Mouse (Mus musculus) neural tube, embryonic 13.5 days (tissue): Measurements from ENCODE around the gene Tnn. TPM values are rescaled to one million over a fixed set of nuclear protein-coding genes. Genes with fewer than 3 reads are reported as not detected.

ENCODE experiments used
- ATAC-seq: fragments of 200-750 bp; cut with Nextera tagmentation; 2 replicates; pipeline ENCODE4 v1.8.0; 2017; ENCODE audit warnings: low read depth, mild to moderate bottlenecking, moderate TSS enrichment, moderate library complexity
- H3K27ac ChIP-seq: fragments of 300-500 bp; sonication (generic); replicated peaks from 2 replicates; pipeline ENCODE4 v1.5.1; 2015; ENCODE audit warnings: moderate library complexity, mild to moderate bottlenecking, inconsistent platforms
- H3K27me3 ChIP-seq: fragments of 300-500 bp; sonication (generic); 2 replicates; pipeline ENCODE4 v1.6.1; 2015; ENCODE audit warnings: mild to moderate bottlenecking, inconsistent platforms
- H3K36me3 ChIP-seq: fragments of 300-500 bp; sonication (generic); 2 replicates; pipeline ENCODE4 v1.6.1; 2015; ENCODE audit warnings: mild to moderate bottlenecking, inconsistent platforms
- H3K4me1 ChIP-seq: fragments of 300-500 bp; sonication (generic); replicated peaks from 2 replicates; pipeline ENCODE4 v1.6.1; 2015; ENCODE audit warnings: inconsistent platforms
- H3K4me2 ChIP-seq: fragments of 300-500 bp; sonication (generic); 2 replicates; pipeline ENCODE4 v1.6.1; 2015; ENCODE audit warnings: inconsistent platforms, mild to moderate bottlenecking, moderate library complexity
- H3K4me3 ChIP-seq: fragments of 300-500 bp; sonication (generic); 2 replicates; pipeline ENCODE4 v1.5.1; 2015; ENCODE audit warnings: mild to moderate bottlenecking, inconsistent platforms
- H3K9ac ChIP-seq: fragments of 300-500 bp; sonication (generic); 2 replicates; pipeline ENCODE4 v1.6.1; 2015; ENCODE audit warnings: moderate library complexity, mild to moderate bottlenecking, inconsistent platforms
- H3K9me3 ChIP-seq: fragments of 300-500 bp; sonication (generic); 2 replicates; pipeline ENCODE4 v1.6.1; 2016; ENCODE audit warnings: inconsistent platforms
- WGBS: fragments of 180-500 bp; shearing (Covaris S2); methylation state at CpG from one replicate; pipeline ENCODE4 v1.1.7; 2015; 5-methylcytosine and 5-hydroxymethylcytosine counted together
- polyA plus RNA-seq: library from polyadenylated mRNA; unstranded; fragments of >200 nt; fragmentation: Nextera tagmentation; extraction: Ambion mirVana; gene quantifications from 2 replicates; pipeline ENCODE4 v1.2.1, GENCODE M21; 2015

Gene Tnn
- 0.04 and 0.11 TPM in 2 replicates for polyA plus RNA-seq

DNA sequence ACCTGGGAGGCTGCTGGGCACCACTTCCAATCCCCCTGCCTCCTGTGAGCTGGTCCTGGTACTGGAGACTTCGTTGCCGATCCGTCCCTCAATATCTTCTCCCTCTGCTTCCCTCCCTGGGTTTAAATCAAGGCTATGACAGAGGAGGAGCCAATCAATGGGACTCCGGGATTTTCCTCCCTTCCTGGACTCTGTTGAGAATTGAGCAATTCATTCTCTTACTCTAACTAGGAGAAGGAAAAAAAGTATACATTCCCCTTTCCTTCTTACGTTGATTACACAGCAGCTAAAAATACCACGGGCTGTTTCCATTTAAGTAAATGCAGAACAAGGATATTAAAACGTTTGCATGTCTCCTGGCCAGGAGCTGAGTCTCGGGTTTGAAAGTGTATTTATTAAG is at the start of gene Tnn:
Tnn (minus strand) TSS at position 101 of the 400 bp plus-strand sequence.
- H3K4me2 ChIP-seq = no peak within 1 kb of the TSS
- ATAC-seq = no peak
- H3K27ac ChIP-seq = no peak within 1 kb of the TSS
- H3K4me1 ChIP-seq = peaks cover 8% of the 10 kb centered on the region; the same call in 1 of the 2 replicates
- 75% methylated on average over 8 of the region's 8 CpGs for WGBS
- H3K36me3 ChIP-seq = no peaks in the 10 kb centered on the region
- no peak within 1 kb of the TSS for H3K9ac ChIP-seq
- H3K27me3 ChIP-seq = no peaks in the 10 kb centered on the region
- no peaks in the 10 kb centered on the region for H3K9me3 ChIP-seq
- H3K4me3 ChIP-seq = no peak within 1 kb of the TSS

GRCm38 (mm10) chr1:160195337-160195663 is 41.9 kb upstream of the Tnn start:
- peak overlapping the region; percentile 77 for H3K27ac ChIP-seq
- H3K27me3 ChIP-seq = no peaks in the 10 kb centered on the region
- H3K9me3 ChIP-seq = no peaks in the 10 kb centered on the region
- H3K4me2 ChIP-seq = peak overlapping the region; percentile 72
- H3K4me3 ChIP-seq = peak overlapping the region; percentile 68
- H3K4me1 ChIP-seq = peaks cover 15% of the 10 kb centered on the region
- peaks cover 26% of the 10 kb centered on the region for H3K36me3 ChIP-seq
- H3K9ac ChIP-seq = peak overlapping the region; percentile 76
- WGBS = 0% methylated on average over 13 of the region's 13 CpGs
- ATAC-seq = no peak; the same call in 1 of the 2 replicates

GRCm38 (mm10) chr1:160194529-160195336 is 41.4 kb upstream of the Tnn start, which contains the start of gene Mrps14:
TSS of gene Mrps14 (plus strand) at chr1:160195215.
- peak; percentile 100 for ATAC-seq
- no peaks in the 10 kb centered on the region for H3K9me3 ChIP-seq
- peaks cover 23% of the 10 kb centered on the region for H3K36me3 ChIP-seq
- peak within 1 kb of the TSS; percentile 77 for H3K27ac ChIP-seq
- H3K9ac ChIP-seq = peak within 1 kb of the TSS; percentile 76
- peak within 1 kb of the TSS; percentile 72 for H3K4me2 ChIP-seq
- H3K4me1 ChIP-seq = peaks cover 15% of the 10 kb centered on the region
- no peaks in the 10 kb centered on the region for H3K27me3 ChIP-seq
- 9% methylated on average over 31 of the region's 31 CpGs for WGBS
- H3K4me3 ChIP-seq = peak within 1 kb of the TSS; percentile 68

- Histone ChIP-seq H3K4me3 (no peak overlapping the region), H3K9me3 (no peaks in the 10 kb centered on the region), H3K27ac (no peak overlapping the region), H3K36me3 (no peaks in the 10 kb centered on the region), H3K9ac (no peak overlapping the region), H3K4me1 (0 out of 2 replicates have a peak, but pooled peaks cover 8% of the 10 kb centered on the region), H3K27me3 (0 out of 2 replicates have a peak, but pooled peaks cover 2% of the 10 kb centered on the region), H3K4me2 (0 out of 2 replicates have a peak overlapping the region, but pooled peaks have one; percentile 5)
- peak; percentile 93 for ATAC-seq
- WGBS = 18% methylated on average over 5 of the region's 5 CpGs
Observed at GRCm38 (mm10) chr1:160184506-160184905, 31.1 kb upstream of the Tnn start.

- Histone ChIP-seq H3K9me3 (no peaks in the 10 kb centered on the region), H3K9ac (no peak overlapping the region), H3K4me2 (no peak overlapping the region), H3K4me3 (no peak overlapping the region), H3K36me3 (no peaks in the 10 kb centered on the region), H3K4me1 (0 out of 2 replicates have a peak, but pooled peaks cover 8% of the 10 kb centered on the region), H3K27ac (no peak overlapping the region), H3K27me3 (0 out of 2 replicates have a peak, but pooled peaks cover 2% of the 10 kb centered on the region)
- WGBS = 69% methylated on average over 4 of the region's 4 CpGs
- no peak for ATAC-seq
Observed at GRCm38 (mm10) chr1:160181216-160181615, 27.8 kb upstream of the Tnn start.

GRCm38 (mm10) chr1:160176903-160177302 is 23.5 kb upstream of the Tnn start:
- 63% methylated on average over 8 of the region's 8 CpGs for WGBS
- no peaks in the 10 kb centered on the region for H3K36me3 ChIP-seq
- no peak overlapping the region for H3K4me3 ChIP-seq
- H3K4me1 ChIP-seq = 0 out of 2 replicates have a peak, but pooled peaks cover 3% of the 10 kb centered on the region
- H3K27ac ChIP-seq = no peak overlapping the region
- H3K9me3 ChIP-seq = no peaks in the 10 kb centered on the region
- no peak overlapping the region for H3K4me2 ChIP-seq
- ATAC-seq = no peak
- H3K27me3 ChIP-seq = no peaks in the 10 kb centered on the region
- H3K9ac ChIP-seq = no peak overlapping the region

GRCm38 (mm10) chr1:160166600-160166999 is 13.2 kb upstream of the Tnn start:
- Histone ChIP-seq H3K9ac (no peak overlapping the region), H3K4me3 (no peak overlapping the region), H3K4me2 (no peak overlapping the region), H3K27ac (no peak overlapping the region), H3K9me3 (no peaks in the 10 kb centered on the region), H3K36me3 (no peaks in the 10 kb centered on the region), H3K4me1 (no peaks in the 10 kb centered on the region), H3K27me3 (no peaks in the 10 kb centered on the region)
- no peak for ATAC-seq
- 71% methylated on average over 4 of the region's 5 CpGs for WGBS

- Histone ChIP-seq H3K4me3 (no peak overlapping the region), H3K27ac (no peak overlapping the region), H3K4me2 (no peak overlapping the region), H3K4me1 (no peaks in the 10 kb centered on the region), H3K9ac (no peak overlapping the region), H3K27me3 (no peaks in the 10 kb centered on the region), H3K36me3 (no peaks in the 10 kb centered on the region), H3K9me3 (no peaks in the 10 kb centered on the region)
- WGBS = 91% methylated on average over 2 of the region's 2 CpGs
- no peak for ATAC-seq
Observed at GRCm38 (mm10) chr1:160158190-160158589, 4.8 kb upstream of the Tnn start.

DNA sequence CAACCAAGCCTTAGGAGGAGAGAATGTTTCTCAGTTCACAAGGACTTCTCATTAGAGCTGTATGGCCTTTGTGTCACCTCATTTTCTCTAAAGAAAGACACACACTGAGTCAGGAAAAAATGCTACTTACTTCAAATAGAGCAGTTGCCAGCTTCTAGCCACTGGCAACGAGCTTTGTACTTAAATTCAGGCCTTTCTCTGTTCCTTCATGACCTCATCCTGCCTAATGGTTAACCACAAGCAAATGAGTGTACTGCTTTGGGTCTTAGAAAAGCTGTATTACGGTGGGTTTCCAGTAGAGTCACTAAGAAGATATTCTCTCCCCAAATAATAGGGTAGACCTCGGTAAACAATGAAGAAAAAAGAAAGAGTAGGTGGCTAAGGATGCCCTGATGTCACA is 2.7 kb downstream of the Tnn start:
- Histone ChIP-seq H3K4me2 (no peak overlapping the region), H3K4me3 (no peak overlapping the region), H3K9ac (no peak overlapping the region), H3K27ac (no peak overlapping the region), H3K36me3 (no peaks in the 10 kb centered on the region), H3K9me3 (no peaks in the 10 kb centered on the region), H3K27me3 (no peaks in the 10 kb centered on the region), H3K4me1 (peaks cover 8% of the 10 kb centered on the region; the same call in 1 of the 2 replicates)
- ATAC-seq = no peak
- WGBS = 72% methylated on average over 3 of the region's 3 CpGs

GRCm38 (mm10) chr1:160149291-160149906 is 4.0 kb downstream of the Tnn start:
- H3K36me3 ChIP-seq = no peaks in the 10 kb centered on the region
- H3K27me3 ChIP-seq = no peaks in the 10 kb centered on the region
- ATAC-seq = peak; percentile 50; the same call in 1 of the 2 replicates
- no peak overlapping the region for H3K4me2 ChIP-seq
- peaks cover 8% of the 10 kb centered on the region; the same call in 1 of the 2 replicates for H3K4me1 ChIP-seq
- H3K9ac ChIP-seq = no peak overlapping the region
- no peaks in the 10 kb centered on the region for H3K9me3 ChIP-seq
- 67% methylated on average over 11 of the region's 11 CpGs for WGBS
- no peak overlapping the region for H3K4me3 ChIP-seq
- no peak overlapping the region for H3K27ac ChIP-seq

DNA sequence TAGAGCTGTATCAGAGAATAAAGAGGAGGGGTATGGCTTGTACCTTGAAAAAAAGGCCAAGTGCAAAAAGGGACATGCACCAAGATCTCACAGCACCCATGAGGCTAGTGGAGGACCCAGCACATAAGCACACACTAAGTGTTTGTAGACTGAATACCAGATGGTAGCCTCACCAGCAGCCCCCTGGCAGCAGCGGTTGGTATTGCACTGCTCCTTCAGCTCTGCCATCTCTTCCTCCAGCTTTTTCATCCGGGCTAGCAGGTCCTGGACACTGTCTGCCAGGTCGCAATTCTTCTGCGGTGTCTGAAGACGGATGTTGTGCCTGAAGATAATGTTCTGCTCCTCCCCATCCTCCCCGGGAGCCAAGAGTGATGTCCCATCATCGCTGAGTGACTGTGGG is 6.1 kb downstream of the Tnn start:
- Histone ChIP-seq H3K4me2 (no peak overlapping the region), H3K4me3 (no peak overlapping the region), H3K27me3 (no peaks in the 10 kb centered on the region), H3K27ac (no peak overlapping the region), H3K36me3 (no peaks in the 10 kb centered on the region), H3K9ac (no peak overlapping the region), H3K4me1 (peaks cover 8% of the 10 kb centered on the region; the same call in 1 of the 2 replicates), H3K9me3 (no peaks in the 10 kb centered on the region)
- 86% methylated on average over 7 of the region's 7 CpGs for WGBS
- no peak for ATAC-seq

- no peaks in the 10 kb centered on the region for H3K27me3 ChIP-seq
- WGBS = 81% methylated on average over 3 of the region's 3 CpGs
Observed at GRCm38 (mm10) chr1:160145606-160146005, 7.8 kb downstream of the Tnn start.

More at GRCm38 (mm10) chr1:160145606-160146005, 7.8 kb downstream of the Tnn start:
- Histone ChIP-seq H3K4me3 (no peak overlapping the region), H3K9ac (no peak overlapping the region), H3K4me1 (peaks cover 8% of the 10 kb centered on the region; the same call in 1 of the 2 replicates), H3K4me2 (no peak overlapping the region), H3K9me3 (no peaks in the 10 kb centered on the region), H3K27ac (no peak overlapping the region), H3K36me3 (no peaks in the 10 kb centered on the region)
- no peak for ATAC-seq
